Mouse (Mus musculus) left cerebral cortex, adult 2 months (tissue): ENCODE data around the gene Isyna1. TPM values are rescaled to one million over a fixed set of nuclear protein-coding genes. Genes with fewer than 3 reads are reported as not detected.

Experiments
- DNase-seq, 2 experiments: peaks; one replicate each; pipeline ENCODE4 v3.0.0; 2021 to 2022; ENCODE audit warnings: low spot score in 2 of 2, mixed read lengths in 1 of 2; ENCODE audit errors: extremely low spot score in 1 of 2
- H3K27ac ChIP-seq: fragments of 200-600 bp; 2 replicates; pipeline ENCODE4 v1.8.1; 2022
- H3K4me3 ChIP-seq: fragments of 200-600 bp; 2 replicates; pipeline ENCODE4 v1.8.1; 2022
- CTCF ChIP-seq: fragments of 200-600 bp; IDR thresholded peaks from 2 replicates; pipeline ENCODE4 v1.8.1; 2022; ENCODE audit warnings: antibody characterized with exemption, mild to moderate bottlenecking, moderate library complexity
- intact Hi-C: fragments of 180-260 bp; cut with DNase I; formaldehyde crosslinking; loops from one replicate; pipeline ENCODE4 v1.15.1; 2025
- total RNA-seq, 2 experiments: library from RNA; stranded (reverse); gene quantifications; 2 replicates each; pipeline ENCODE4 v1.2.3; 2021

Gene Isyna1
- total RNA-seq, 2 experiments from 2014 or later = 52.9 to 55.3 TPM

DNA sequence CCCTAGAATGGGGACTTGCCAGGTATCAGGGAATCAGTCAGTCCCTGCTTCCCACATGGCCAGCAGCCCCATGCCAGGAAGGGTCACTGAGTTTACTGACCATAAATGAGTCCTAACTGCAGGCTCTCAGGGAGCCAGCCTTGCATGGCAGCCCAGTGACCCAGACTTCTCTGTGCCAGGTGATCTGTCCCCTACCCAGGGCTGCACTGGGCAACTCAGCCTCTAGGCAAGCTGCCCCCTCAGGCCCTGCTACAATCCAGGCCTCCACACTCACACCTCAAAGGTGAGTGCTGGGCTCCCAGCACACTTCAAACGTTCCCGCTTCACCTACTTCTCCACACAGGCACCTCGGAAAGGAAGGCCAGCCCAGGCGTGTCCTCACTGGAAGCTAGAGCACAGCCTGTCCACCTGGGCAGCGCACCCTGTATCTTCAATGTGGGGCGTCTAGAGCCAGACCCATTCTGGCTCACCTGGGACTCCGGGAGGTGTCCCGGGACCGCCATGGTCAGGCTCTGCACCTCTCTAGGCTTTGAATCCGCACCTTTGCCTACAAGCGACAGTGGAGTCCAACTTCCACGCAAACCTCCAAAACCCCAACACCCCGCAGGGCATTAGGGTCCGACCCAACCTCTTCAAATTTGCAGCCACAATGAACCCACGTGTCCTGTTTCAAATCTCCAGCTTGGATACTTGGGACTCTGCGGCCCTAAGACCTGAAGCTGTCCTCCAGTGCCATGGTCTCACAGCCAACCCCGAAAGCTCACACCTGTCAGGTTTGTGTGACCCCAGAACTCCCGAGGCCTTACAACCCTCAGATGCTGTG is 12.8 kb downstream of the Isyna1 start:
- no peak for DNase-seq
- peak overlapping the region; percentile 97 for H3K27ac ChIP-seq
- TF ChIP-seq CTCF = no peak

DNA sequence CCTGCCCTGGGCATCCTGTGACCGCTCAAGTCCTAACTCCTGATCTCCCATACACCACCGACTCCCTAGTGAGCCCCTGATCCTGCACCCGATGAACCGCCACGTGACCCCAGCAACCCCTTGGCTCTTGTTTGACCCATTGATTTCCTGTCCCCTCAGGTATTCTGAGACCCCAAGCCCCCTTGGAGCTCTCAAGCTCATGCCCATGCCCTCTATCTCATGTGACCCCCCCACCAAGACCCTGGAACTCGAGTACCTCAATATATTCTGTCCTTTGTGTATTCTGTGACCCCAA is 13.4 kb downstream of the Isyna1 start:
- peak overlapping the region; percentile 97 for H3K27ac ChIP-seq
- no peak for DNase-seq
- H3K4me3 ChIP-seq = peak overlapping the region; percentile 98
- TF ChIP-seq CTCF = no peak
- intact Hi-C loops = no loop called here

More for the DNA sequence above, 12.8 kb downstream of the Isyna1 start:
- peak overlapping the region; percentile 98 for H3K4me3 ChIP-seq
- intact Hi-C loops = no loop called here

DNA sequence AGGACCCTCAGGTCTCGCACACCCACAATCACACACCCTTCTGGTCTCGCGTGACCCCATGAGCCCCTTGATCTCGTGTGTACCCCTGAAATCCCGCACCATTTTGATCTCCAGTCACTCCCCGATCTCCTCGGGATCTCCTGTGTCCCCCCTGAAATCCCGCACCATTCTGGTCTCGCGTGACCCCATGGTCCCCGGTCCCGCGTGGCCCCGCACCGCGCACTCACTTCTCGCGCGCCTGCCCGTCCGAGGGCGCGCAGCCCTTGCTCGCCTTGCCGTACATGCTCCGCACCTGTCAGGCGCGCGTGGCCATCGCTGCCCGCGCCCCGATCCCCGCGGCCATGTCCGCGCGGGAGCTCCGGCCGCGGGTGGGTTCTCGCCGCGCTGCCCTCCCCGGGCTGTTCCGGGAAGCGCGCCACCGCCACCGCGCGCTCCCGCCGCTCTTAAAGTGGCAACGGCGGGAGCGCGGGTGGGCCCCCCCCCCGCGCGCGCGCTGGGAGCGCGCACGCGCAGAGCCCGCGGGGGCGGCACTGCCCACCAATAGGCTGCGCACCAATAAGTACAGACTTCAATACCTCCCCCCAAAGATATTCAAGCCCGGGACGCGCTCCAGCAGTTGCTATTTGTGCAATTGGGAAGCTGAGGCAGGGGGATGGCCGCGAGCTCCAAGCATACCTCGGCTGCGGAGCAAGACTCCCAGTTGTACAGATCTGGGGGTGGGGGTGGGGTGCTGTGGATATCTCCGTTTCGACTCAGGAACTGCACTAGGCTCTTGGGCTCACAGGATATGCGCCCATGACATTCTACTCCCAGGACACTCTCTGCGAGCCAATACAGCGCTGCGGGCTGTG is 13.9 kb downstream of the Isyna1 start:
- DNase-seq = peak in 1 of 2 experiments; percentile 59
- TF ChIP-seq CTCF = no peak
- Histone ChIP-seq H3K27ac (peak overlapping the region; percentile 97), H3K4me3 (peak overlapping the region; percentile 98)
- intact Hi-C loops = no loop called here

DNA sequence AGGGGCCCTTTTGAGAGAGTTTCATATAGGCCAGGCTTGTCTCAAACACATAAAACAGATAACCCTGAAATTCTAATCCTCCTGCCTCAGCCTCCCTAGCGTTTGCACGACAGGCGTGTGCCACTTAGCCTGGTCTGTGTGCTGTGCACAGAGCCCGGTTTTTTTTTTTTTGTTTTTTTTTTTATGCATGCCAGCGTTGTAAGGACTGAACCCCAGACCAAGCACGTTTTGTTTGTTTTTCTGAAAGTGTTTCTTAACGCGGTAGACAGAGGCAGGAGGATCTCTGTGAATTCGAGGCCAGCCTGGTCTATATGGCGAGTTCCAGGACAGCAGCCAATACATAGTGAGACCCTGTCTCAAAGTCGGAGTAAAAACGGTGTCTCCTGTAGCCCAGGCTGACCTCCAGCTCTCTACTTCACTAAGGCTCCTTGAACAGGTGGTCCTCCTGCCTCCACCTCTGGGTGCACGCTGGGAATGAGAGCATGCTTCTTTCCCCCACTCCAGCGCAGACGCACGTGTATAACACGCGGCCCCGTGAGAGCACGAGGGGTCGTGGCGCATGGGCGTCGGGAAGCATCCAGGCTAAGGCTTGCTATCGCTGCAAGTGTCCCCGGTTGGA is 14.7 kb downstream of the Isyna1 start, which contains the start of gene Ssbp4:
Ssbp4 (minus strand) TSS at position 124 of the 619 bp plus-strand sequence.
- Histone ChIP-seq H3K4me3 (peak within 1 kb of the TSS; percentile 98), H3K27ac (peak within 1 kb of the TSS; percentile 97)
- intact Hi-C loops = loop anchor here (1.0 kb wide), 1 partner anchor 34 kb away; no protein-coding TSS in a partner anchor
- DNase-seq = no peak
- no peak for TF ChIP-seq CTCF

DNA sequence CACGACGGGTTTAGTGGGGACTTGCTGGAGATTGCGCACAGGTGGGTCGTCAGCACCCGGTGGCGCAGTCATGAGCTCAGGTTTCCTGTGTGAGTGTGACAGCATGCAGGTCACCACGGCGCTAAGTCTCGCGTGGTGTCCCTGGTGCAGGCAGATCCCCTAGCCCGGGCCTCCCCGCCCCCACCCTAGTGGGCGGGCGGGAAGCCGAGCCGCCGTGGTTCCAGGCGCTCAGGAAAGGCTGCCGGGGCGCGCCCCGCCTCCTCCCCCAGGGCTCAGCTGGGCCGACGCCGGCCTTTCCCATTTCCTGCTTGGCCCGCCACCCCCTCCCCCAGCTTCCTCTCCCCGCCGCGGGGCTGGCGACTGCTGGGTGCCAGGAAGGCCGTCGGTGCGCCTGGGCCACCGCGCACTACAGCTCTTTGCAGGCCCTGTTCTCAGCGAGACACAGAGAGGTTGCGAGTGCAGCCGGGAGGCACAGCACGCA is 15.2 kb downstream of the Isyna1 start:
- peak; percentile 67 to 77 for DNase-seq
- intact Hi-C loops = loop anchor here (1.0 kb wide), 1 partner anchor 34 kb away; no protein-coding TSS in a partner anchor
- H3K27ac ChIP-seq = peak overlapping the region; percentile 97
- peak overlapping the region; percentile 46 for H3K4me3 ChIP-seq
- TF ChIP-seq CTCF = no peak

DNA sequence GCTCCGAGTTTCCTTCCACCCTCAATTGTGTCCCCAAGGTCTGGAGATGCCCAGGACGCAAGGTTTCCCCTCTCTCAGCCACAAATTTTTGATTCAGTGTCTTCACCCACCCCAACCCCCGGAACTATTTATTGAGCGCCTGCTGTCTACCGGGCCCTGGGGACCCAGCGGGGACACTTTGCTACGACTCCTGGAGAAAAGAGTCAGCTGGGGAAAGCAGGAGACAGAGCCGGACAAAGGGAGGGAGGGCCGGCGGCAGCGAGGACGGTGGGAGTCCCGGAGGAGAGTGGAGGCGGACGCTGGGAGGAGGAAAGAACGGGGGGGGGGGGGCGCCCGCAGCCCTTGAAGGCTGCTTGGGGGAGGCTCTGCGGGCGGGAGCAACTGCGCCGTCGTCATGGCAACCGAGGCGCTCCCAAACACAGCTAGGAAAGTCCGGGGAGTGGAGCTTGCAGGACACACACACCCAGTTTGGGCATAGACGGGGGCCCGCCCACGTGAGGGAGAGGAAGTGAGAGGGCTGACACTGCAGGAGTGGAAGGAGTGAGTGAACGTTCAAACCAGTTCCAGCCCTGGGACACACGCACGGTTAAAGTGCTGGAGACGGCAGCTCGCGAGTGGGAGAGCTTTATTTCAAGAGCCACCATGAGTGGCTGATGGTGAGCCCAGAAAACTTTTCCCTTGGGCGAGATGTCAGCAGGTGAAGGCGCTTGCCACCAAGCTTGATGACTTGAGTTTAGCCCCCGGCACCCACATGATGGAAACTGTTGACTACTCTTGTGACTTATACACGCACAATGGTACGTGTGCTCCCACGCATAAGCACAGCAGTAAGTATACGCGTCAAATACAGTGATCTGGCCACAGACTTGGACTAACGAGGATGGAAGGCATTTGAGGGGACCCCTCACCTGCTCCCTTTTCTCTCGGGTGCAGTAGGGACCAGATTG is 15.9 kb downstream of the Isyna1 start:
- peak; percentile 85 to 89 for DNase-seq
- no peak for TF ChIP-seq CTCF
- intact Hi-C loops = loop anchor here (1.0 kb wide), 2 partner anchors 35 to 88 kb away; partner anchors contain the start of gene Jund
- Histone ChIP-seq H3K27ac (peak overlapping the region; percentile 97), H3K4me3 (peak overlapping the region; percentile 46)

DNA sequence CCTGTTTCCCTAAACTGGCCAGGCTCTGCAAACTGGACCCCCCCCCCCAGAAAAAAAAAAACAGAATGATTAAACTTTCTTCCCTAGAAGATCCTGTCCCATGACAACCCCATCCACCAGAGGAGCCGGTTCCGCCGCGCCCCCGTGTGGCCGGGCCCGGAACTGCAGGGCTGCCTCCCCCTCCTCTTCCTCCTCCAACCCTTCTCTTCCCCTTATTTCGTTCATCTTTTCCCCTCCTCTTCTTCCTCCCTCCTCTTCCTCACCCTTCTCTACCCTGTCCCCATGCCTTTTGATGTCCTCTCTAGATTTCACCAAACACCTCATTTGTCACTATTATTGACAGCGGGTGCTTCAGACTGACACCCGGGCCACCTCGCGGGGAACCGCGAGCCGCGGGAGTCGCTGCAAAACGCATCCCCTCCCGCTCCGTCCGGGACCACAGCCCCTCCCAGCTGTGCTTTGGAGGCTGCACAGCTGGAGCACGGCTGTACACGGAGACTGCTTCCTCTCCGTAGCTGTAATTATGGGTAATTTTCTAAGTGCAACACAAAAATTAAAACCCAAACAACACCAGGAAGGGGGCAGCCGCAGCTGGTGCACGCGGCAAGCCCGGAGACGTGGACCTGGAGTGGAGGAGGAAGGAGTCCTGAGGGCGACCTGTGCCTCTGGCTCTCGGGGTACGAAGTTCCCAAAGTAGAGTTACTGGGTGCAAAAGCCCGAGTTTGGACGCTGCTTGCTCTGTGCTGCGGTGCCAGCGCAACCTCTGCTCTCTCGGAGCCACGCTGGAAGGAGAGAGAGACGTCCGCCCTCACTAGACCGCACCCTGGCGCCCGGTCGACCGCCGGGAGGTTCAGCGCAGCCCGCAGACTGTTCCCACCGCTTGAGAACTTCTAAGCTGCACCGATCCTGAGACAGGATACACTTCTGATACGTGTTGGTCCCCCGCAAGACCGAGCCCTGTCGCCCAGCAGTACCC is 16.9 kb downstream of the Isyna1 start:
- intact Hi-C loops = loop anchor here (1.0 kb wide), 2 partner anchors 87 to 144 kb away; partner anchors contain the start of gene Jund
- Histone ChIP-seq H3K27ac (peak overlapping the region; percentile 97), H3K4me3 (peak overlapping the region; percentile 45)
- DNase-seq = peak; percentile 77 to 84
- peak; percentile 85 for TF ChIP-seq CTCF

DNA sequence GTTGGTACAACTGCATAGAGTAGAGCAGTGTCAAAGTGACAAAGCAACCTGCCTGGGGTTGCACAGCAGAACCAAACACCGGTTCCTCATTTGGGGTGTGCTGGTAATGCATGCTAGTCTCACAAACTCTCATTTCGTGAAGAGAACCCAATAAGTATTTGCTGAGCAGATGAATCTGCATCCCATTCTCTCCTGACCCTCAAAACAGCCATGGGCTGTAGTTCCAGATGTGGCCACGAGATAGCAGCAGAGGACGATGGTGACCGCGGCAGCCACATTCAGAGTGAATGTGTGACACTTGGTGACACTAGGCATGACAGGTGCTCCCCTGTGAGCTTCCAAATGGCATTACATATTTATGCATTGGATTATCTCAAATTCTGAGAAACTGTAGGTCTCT is 17.7 kb downstream of the Isyna1 start:
- intact Hi-C loops = loop anchor here (1.0 to 2.0 kb wide), 3 partner anchors 17 to 143 kb away; no protein-coding TSS in a partner anchor
- Histone ChIP-seq H3K4me3 (peak overlapping the region; percentile 45), H3K27ac (peak overlapping the region; percentile 97)
- peak; percentile 96 for TF ChIP-seq CTCF
- DNase-seq = peak; percentile 83 to 89

DNA sequence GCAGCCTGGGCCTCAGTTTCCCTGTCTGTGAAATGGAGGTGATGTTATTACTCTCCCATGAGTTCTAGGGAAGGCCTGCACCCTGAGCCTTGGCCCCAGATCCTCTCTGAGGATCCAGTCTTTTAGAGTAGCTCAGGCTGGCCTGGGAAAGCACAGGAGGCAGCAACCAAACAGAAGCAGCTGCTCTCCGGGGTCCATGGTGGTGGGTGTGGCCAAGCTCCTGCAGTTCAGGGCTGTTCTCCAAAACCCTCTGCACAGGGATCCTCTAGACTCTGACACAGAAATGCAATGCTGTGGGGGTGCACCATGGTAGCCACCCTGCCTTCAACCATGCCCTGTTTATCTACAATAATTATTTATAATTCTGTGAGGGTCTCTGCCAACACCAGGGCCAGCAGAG is 19.6 kb downstream of the Isyna1 start:
- intact Hi-C loops = loop anchor here (2.0 kb wide), 2 partner anchors 15 to 37 kb away; no protein-coding TSS in a partner anchor
- Histone ChIP-seq H3K27ac (no peak overlapping the region), H3K4me3 (no peak overlapping the region)
- DNase-seq = no peak
- no peak for TF ChIP-seq CTCF
